22 mouse cellular contexts compared by ENCODE assay signal in the genomic region with DNA sequence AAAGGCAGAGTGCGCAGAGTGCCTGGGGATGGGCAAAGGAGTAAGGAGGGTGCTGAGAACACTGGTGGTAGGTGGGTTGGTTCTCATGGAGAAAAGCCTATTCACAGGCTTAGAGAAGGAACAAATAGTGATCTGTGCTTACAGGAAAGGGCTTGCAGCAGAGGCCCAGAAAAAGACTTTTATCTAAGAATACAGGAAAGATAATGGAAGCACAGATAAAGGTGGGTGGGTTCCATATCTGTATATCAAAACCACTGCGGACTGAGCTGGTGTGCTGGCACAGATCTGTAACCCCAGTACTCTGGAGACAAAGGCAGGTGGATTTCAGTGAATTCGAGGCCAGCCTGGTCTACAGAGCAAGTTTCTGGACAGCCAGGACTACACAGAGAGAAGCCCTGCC. TPM values are rescaled to one million over a fixed set of nuclear protein-coding genes. Genes with fewer than 3 reads are reported as not detected.
DNase-seq lines count a peak whose midpoint lies in the region; ATAC-seq and TF ChIP-seq lines count a peak whose summit lies in the region.
"Had no signal": no experiment of that assay in that cellular context is flagged by ENCODE, and none has a peak within 500 bp of the region (broad histone marks: within the 10 kb centered on the region; RNA-seq: fewer than 3 reads in every experiment).

No protein-coding gene starts in this region.

- H3K9me3 ChIP-seq in midbrain, embryonic 11.5 days (ENCODE audit: control insufficient read depth, low read length): no peaks in the 10 kb centered on the region
- H3K9me3 ChIP-seq in midbrain, embryonic 10.5 days (replicated peaks): no peaks in the 10 kb centered on the region
- no peaks in the 10 kb centered on the region for H3K9me3 ChIP-seq in G1E (replicated peaks)
- H3K9me3 ChIP-seq in limb, embryonic 10.5 days (replicated peaks): no peaks in the 10 kb centered on the region
- H3K9me3 ChIP-seq: embryonic facial prominence, embryonic 10.5 days; embryonic facial prominence, embryonic 12.5 days; forebrain, embryonic 13.5 days; forebrain, embryonic 15.5 days had no signal

- TF ChIP-seq CTCF in G1E (IDR thresholded peaks at IDR 0.05; ENCODE audit: low read depth, low read length): no peak

- DNase-seq in midbrain, embryonic 11.5 days (ENCODE audit: low spot score, missing footprints): peak; percentile 67
- no peak for DNase-seq in midbrain, embryonic 10.5 days (ENCODE audit: low spot score)
- peak; percentile 6 for DNase-seq in G1E (ENCODE audit: low spot score)
- no peak for DNase-seq in limb, embryonic 10.5 days (ENCODE audit: low spot score)
- DNase-seq in left cerebral cortex, postnatal 36 days (ENCODE audit: low spot score in 2 of 2): no peak
- DNase-seq: adrenal gland, adult 8-10 months; adrenal gland, postnatal 14 days; adrenal gland, postnatal 36 days; cerebellum, adult 11-12 months; cerebellum, adult 2 months; cerebellum, adult 9-10 months; cerebellum, postnatal 10 days; cerebellum, postnatal 25 days; forebrain, postnatal 0 days had no signal

- no peak overlapping the region for H3K4me3 ChIP-seq in midbrain, embryonic 11.5 days (ENCODE audit: low read depth, low read length)
- H3K4me3 ChIP-seq in midbrain, embryonic 10.5 days: no peak overlapping the region
- no peak overlapping the region for H3K4me3 ChIP-seq in G1E (ENCODE audit: low read depth, low read length)
- no peak overlapping the region for H3K4me3 ChIP-seq in limb, embryonic 10.5 days
- H3K4me3 ChIP-seq: embryonic facial prominence, embryonic 10.5 days; embryonic facial prominence, embryonic 12.5 days; forebrain, embryonic 13.5 days; forebrain, embryonic 15.5 days had no signal

- H3K27ac ChIP-seq in midbrain, embryonic 11.5 days (ENCODE audit: low read depth, low read length): no peak overlapping the region
- no peak overlapping the region for H3K27ac ChIP-seq in midbrain, embryonic 10.5 days (replicated peaks)
- no peak overlapping the region for H3K27ac ChIP-seq in limb, embryonic 10.5 days
- H3K27ac ChIP-seq: embryonic facial prominence, embryonic 10.5 days; embryonic facial prominence, embryonic 12.5 days; forebrain, embryonic 13.5 days; forebrain, embryonic 15.5 days had no signal

- no peak for ATAC-seq in midbrain, embryonic 11.5 days (ENCODE audit: low FRiP score)
- ATAC-seq in G1E (ENCODE audit: extremely low read depth, insufficient number of reproducible peaks, low FRiP score, poor library complexity, severe bottlenecking): peak; percentile 88
- ATAC-seq: activated CD4-positive, CD25-positive, alpha-beta regulatory T cell, adult 4 months; CD4-positive, CD25-positive, alpha-beta regulatory T cell, adult 4 months; forebrain, embryonic 13.5 days; forebrain, embryonic 15.5 days; forebrain, postnatal 0 days; Patski had no signal

- no peak overlapping the region for H3K4me2 ChIP-seq in midbrain, embryonic 11.5 days
- H3K4me2 ChIP-seq: embryonic facial prominence, embryonic 12.5 days; forebrain, embryonic 13.5 days; forebrain, embryonic 15.5 days had no signal

- H3K4me1 ChIP-seq in midbrain, embryonic 11.5 days (ENCODE audit: control insufficient read depth, insufficient read depth, low read length): peaks cover 5% of the 10 kb centered on the region
- H3K4me1 ChIP-seq in midbrain, embryonic 10.5 days: peaks cover 6% of the 10 kb centered on the region
- H3K4me1 ChIP-seq in G1E (ENCODE audit: insufficient read depth, low read depth, low read length): peaks cover 45% of the 10 kb centered on the region
- H3K4me1 ChIP-seq in limb, embryonic 10.5 days: peaks cover 13% of the 10 kb centered on the region
- H3K4me1 ChIP-seq: forebrain, embryonic 15.5 days had no signal

- no peaks in the 10 kb centered on the region for H3K36me3 ChIP-seq in midbrain, embryonic 11.5 days (ENCODE audit: control insufficient read depth, insufficient read depth, low read length)
- H3K36me3 ChIP-seq in midbrain, embryonic 10.5 days: no peaks in the 10 kb centered on the region
- H3K36me3 ChIP-seq in G1E (replicated peaks): no peaks in the 10 kb centered on the region
- H3K36me3 ChIP-seq in limb, embryonic 10.5 days: 0 out of 2 replicates have a peak, but pooled peaks cover 2% of the 10 kb centered on the region
- H3K36me3 ChIP-seq: embryonic facial prominence, embryonic 10.5 days; embryonic facial prominence, embryonic 12.5 days; forebrain, embryonic 15.5 days had no signal

- H3K27me3 ChIP-seq in midbrain, embryonic 11.5 days (ENCODE audit: control insufficient read depth, insufficient read depth, low read length): no peaks in the 10 kb centered on the region
- H3K27me3 ChIP-seq in midbrain, embryonic 10.5 days (ENCODE audit: low read depth, poor library complexity, severe bottlenecking): no peaks in the 10 kb centered on the region
- peaks cover 3% of the 10 kb centered on the region; the same call in 1 of the 2 replicates for H3K27me3 ChIP-seq in G1E (ENCODE audit: insufficient read depth, low read length)
- no peaks in the 10 kb centered on the region for H3K27me3 ChIP-seq in limb, embryonic 10.5 days (ENCODE audit: low read depth, poor library complexity, severe bottlenecking)
- H3K27me3 ChIP-seq: CH12.LX; embryonic facial prominence, embryonic 12.5 days; forebrain, embryonic 13.5 days; forebrain, embryonic 15.5 days; Patski had no signal

- H3K9ac ChIP-seq in midbrain, embryonic 11.5 days (ENCODE audit: low read length): no peak overlapping the region
- H3K9ac ChIP-seq: embryonic facial prominence, embryonic 12.5 days; forebrain, embryonic 13.5 days; forebrain, embryonic 15.5 days; forebrain, postnatal 0 days had no signal

- intact Hi-C loops in left cerebral cortex, postnatal 36 days (cut with DNase I): no loop called here

- WGBS in midbrain, embryonic 11.5 days: 88% methylated on average over 3 of the region's 3 CpGs
- WGBS in midbrain, embryonic 10.5 days: 87% methylated on average over 3 of the region's 3 CpGs
- WGBS in limb, embryonic 10.5 days: 95% methylated on average over 3 of the region's 3 CpGs

RNA-seq across cellular contexts. Expression of a gene that starts 43.3 kb away (rescaled TPM):
- polyA plus RNA-seq in midbrain, embryonic 11.5 days (2014; fragmentation: Nextera tagmentation; extraction: Ambion mirVana): 40.5 and 41.2 TPM in 2 replicates
- polyA plus RNA-seq in midbrain, embryonic 10.5 days (2016; fragmentation: Nextera tagmentation; extraction: Ambion mirVana): 34.2 and 34.7 TPM in 2 replicates
- 30.2 and 37.8 TPM in 2 replicates for total RNA-seq in G1E (2014; fragmentation: Nextera tagmentation)
- total RNA-seq in G1E (2017): 22.4 and 26.4 TPM in 2 replicates
- polyA plus RNA-seq in G1E (2012): 3.3 and 3.7 TPM in 2 replicates
- 71.6 and 72.3 TPM in 2 replicates for polyA plus RNA-seq in limb, embryonic 10.5 days (2016; fragmentation: Nextera tagmentation; extraction: Ambion mirVana)
- 10 to 100 TPM; 20.2 to 23.1 TPM for total RNA-seq in left cerebral cortex, postnatal 36 days (2021)

Comparison
In these comparisons a context has a peak if more than half of its experiments do, and no peak if none do; other contexts are left out.
1. DNase-seq: peak in midbrain, embryonic 11.5 days (single experiment) and G1E (single experiment); none in midbrain, embryonic 10.5 days (single experiment), limb, embryonic 10.5 days (single experiment) and left cerebral cortex, postnatal 36 days (0 of 2).